Mouse (Mus musculus): Measurements from ENCODE around the gene Poc1a.

GRCm38 (mm10) chr9:106300949-106301348 is 20.1 kb downstream of the Poc1a start:
- TF ChIP-seq POLR2A (IDR thresholded peaks at IDR 0.05; ENCODE audit: insufficient read depth, low read length) (no peak), EP300 (IDR thresholded peaks at IDR 0.05; ENCODE audit: insufficient read depth, low read depth, low read length) (no peak), CTCF (IDR thresholded peaks at IDR 0.05; ENCODE audit: low read depth, low read length) (no peak)
